Mouse (Mus musculus) bone marrow macrophage, adult 2 months (primary cell): ENCODE data around the gene Mef2d.

Experiments used
- CTCF ChIP-seq: IDR thresholded peaks from 2 replicates; pipeline ENCODE4 v1.5.1; 2012; ENCODE audit warnings: low read depth, mild to moderate bottlenecking, low read length, moderate library complexity
- POLR2A ChIP-seq: IDR thresholded peaks from 2 replicates; pipeline ENCODE4 v1.6.1; 2012; ENCODE audit warnings: mild to moderate bottlenecking, low read depth, low read length, borderline replicate concordance

GRCm38 (mm10) chr3:88203999-88204700 is 62.0 kb downstream of the Mef2d start:
- TF ChIP-seq CTCF (no peak), POLR2A (no peak)
